Mouse (Mus musculus): ENCODE measurements at regions not wholly inside any gene's neighbourhood (a gene's known extent, or its start where the extent isn't known, plus 50 kb on each side); places are given as distances from the start of the nearest gene placed in this dataset.

DNA sequence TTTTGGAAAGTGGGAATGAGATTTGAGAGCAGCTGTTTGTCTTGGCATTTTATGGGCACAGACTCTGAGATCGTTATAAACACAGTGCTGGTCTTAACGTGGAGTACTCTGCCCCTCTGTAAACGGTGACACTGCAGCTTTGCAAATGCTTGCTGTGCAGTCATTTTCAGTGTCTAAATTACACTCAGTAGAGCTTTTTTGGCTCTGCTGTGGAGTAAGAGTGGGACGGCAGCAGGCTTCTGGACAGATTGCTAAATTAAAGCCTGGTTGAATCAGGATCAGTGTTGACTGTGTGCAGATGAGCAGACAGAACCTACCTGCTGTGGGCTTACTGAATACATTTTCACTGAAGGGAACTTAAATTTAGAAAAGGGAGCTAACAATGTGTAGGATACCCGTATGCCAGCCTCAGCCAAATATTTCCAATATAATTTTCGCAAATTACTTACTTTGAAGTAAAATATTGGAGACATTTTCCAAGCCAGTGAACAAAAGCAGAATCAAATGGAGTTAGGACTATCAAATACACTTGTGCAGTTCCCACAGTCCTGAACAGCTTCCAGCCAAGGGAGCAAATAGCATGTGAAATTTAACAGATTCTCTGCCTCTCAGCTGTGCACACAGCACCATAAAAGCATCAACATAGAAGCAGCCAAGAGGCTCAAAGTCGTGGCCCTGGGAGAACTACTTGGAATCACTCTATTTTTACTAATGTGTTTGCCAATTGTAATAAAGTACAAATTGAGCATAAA is 148.1 kb upstream of the Stac start:
- in situ Hi-C loops (cut with MboI, MseI), result no loop called here

- in situ Hi-C loops (cut with MboI, MseI), result no loop called here
Observed at GRCm38 (mm10) chr9:111822094-111822493, 131.9 kb upstream of the Stac start.

DNA sequence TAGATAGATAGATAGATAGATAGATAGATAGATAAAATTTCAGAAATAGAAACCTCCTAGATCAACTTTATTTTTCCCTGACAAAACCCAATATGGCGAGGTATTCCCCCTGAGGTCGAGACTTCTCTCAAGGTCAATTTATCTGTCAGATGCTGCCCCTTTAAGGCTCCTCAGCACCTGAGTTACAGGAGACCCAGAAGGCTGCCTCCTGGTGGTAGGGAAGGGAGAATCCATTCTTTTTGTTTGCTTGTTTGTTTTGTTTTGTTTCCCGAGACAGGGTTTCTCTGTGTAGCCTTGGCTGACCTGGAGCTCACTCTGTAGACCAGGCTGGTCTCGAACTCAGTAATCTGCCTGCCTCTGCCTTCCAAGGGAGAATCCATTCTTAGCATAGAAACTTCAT is 127.3 kb upstream of the Stac start:
- in situ Hi-C loops (cut with MboI, MseI), result no loop called here

DNA sequence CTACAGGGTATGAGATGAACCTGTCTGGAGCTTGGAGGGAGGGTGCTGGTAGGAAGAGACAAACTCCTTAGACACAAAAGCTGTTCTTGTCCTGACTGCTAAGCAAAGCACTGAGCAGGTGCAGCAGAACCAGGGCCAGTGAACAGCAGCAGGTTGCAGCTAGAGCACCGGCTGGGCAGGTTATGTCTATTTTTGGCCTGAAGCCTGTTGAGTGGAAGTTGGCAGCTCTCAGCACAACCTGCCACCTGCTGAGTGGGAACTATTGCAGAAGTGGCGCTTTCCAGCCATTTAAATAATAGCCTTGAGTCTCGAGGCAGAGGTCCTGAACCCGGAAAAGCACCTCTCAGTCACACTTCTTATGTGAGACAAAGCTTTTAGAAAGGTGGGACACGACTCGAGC is 114.8 kb upstream of the Stac start:
- in situ Hi-C loops (cut with MboI, MseI), result no loop called here

- in situ Hi-C loops (cut with MboI, MseI), result no loop called here
Observed at GRCm38 (mm10) chr9:111801381-111801780, 111.2 kb upstream of the Stac start.

DNA sequence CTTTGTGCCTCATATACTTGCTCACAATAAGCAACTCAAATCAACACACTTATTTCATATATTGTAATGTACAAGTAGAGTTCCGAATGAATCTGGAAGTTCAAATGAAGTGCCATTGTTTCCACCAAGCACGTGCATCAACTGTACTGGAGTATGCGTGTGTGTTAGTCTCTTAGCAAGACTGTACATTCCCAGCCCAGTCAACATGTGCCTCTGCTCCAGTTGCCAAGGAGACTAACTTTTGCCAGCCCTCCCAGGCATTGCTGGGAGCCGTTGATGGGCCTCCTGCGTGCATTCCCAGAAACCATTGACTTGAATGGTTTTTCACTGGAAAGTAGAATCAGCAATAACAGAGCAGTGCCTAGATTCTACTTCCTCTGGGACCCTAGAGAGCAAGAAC is 110.7 kb upstream of the Stac start:
- in situ Hi-C loops (cut with MboI, MseI), result no loop called here

- in situ Hi-C loops (cut with MboI, MseI), result no loop called here
Observed at GRCm38 (mm10) chr9:111778981-111779380, 88.8 kb upstream of the Stac start.

GRCm38 (mm10) chr9:111777433-111778135 is 87.4 kb upstream of the Stac start:
- in situ Hi-C loops (cut with MboI, MseI), result no loop called here

- in situ Hi-C loops (cut with MboI, MseI), result no loop called here
Observed at GRCm38 (mm10) chr9:111774229-111774628, 84.1 kb upstream of the Stac start.

GRCm38 (mm10) chr9:111762653-111763468 is 72.7 kb upstream of the Stac start:
- in situ Hi-C loops (cut with MboI, MseI), result no loop called here

- in situ Hi-C loops (cut with MboI, MseI), result no loop called here
Observed at GRCm38 (mm10) chr9:111755235-111755634, 65.1 kb upstream of the Stac start.

- in situ Hi-C loops (cut with MboI, MseI), result no loop called here
Observed at GRCm38 (mm10) chr9:111746151-111746550, 56.0 kb upstream of the Stac start.

- in situ Hi-C loops (cut with MboI, MseI), result no loop called here
Observed at GRCm38 (mm10) chr9:111745206-111745605, 55.1 kb upstream of the Stac start.
